Mouse (Mus musculus) natural killer cell, adult 2 months (primary cell): ENCODE measurements at regions not wholly inside any gene's neighbourhood (a gene's known extent, or its start where the extent isn't known, plus 50 kb on each side); places are given as distances from the start of the nearest gene placed in this dataset.

Experiments used
- DNase-seq, 2 experiments: peaks; one replicate each; pipeline ENCODE4 v3.0.0; 2022; ENCODE audit warnings: low spot score in 2 of 2

GRCm38 (mm10) chr4:87566616-87567015, 336.3 kb upstream of the Slc24a2 start:
- no peak for DNase-seq

GRCm38 (mm10) chr4:87554912-87555311, 324.6 kb upstream of the Slc24a2 start:
- DNase-seq: no peak
